Mouse (Mus musculus): ENCODE measurements around the gene Map3k6.

GRCm38 (mm10) chr4:133213268-133213590 lies 27.4 kb upstream of the Map3k6 start:
- no peak for TF ChIP-seq GATA1 (IDR thresholded peaks at IDR 0.05; ENCODE audit: low read length)
- no peak for TF ChIP-seq TAL1 (IDR thresholded peaks at IDR 0.05; ENCODE audit: low read length)

Data from erythroblast, embryonic 14.5 days (primary cell).